Mouse (Mus musculus): Measurements from ENCODE around the gene Pias4.

The Pias4 gene

GRCm38 (mm10) chr10:81173132-81173531 is 5.4 kb upstream of the Pias4 start:
- peak; percentile 91 for DNase-seq (ENCODE audit: low read depth, low spot score)

- DNase-seq (ENCODE audit: low read depth, low spot score): peak; percentile 92
Measured at GRCm38 (mm10) chr10:81169411-81169900, 1.7 kb upstream of the Pias4 start.

DNA sequence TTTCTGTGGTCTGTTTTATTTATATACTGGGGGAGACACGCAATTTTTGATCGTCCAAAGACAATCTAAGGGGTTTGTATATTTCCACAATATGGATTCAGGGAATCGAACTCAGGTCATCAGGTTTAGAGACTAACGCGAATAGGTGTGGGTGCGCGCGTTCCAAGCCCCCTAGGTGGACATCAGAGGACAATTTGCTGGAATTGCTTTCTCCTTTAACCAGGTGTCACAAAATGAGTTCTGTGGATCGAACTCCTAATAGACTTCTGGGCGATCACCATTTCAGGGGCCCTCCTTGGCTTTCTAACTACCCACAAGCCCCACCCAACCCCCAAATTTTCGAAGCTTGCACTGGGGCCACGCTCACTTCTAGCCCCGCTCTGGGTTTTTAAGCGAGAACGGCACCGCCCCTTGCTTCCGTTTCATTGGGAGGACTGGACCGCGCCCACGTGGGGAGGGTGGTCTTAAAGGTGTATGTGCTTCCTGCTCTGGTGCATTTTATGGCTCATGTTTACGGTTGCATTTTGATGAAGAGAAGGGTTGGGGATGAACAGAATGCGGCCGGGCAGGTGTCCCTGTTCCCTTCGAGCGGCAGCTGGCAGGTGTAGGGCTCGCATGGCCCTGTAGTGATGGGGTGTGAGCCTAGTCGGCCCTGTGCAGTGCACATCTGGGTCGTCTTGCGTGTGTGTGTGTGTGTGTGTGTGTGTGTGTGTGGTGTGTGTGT is 960 bp upstream of the Pias4 start:
- DNase-seq (ENCODE audit: low read depth, low spot score): peak; percentile 97

DNA sequence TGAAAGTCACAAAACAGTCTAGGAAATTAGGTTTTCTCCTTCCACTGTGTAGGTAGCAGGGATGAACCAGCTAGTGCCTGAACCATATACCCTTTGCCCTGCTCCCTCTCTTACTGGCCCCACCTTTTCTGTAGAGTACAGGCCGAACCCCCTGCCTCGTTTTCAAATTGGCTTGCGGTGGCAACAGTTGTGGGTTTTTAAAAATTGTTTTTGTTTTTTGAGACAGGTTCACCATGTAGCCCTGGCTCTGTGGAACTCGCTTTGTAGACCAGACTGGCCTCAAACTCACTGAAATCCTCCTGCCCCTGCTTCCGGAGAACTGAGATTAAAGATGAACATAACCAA is 336 bp upstream of the Pias4 start:
- no peak for DNase-seq (ENCODE audit: low read depth, low spot score)

DNA sequence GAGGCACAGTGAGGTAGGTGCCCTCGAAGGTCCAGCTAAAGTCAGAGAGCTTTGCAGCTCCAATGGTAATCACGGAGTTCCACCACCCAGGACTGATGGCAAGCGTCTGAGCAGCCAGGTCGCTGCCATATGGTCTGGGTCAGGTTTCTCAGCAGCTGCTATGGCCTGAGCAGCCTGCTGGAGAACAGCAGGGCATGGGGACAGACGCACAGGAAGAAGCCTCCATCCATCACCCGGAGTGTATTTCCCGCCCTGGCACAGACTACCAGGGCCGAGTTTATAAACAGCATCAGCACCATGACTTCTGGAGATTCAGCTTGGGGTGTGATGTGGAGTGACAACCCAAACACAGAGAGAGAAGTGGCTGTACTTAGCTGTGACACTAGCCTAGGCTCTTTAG is 2.6 kb downstream of the Pias4 start:
- no peak for DNase-seq (ENCODE audit: low read depth, low spot score)

- DNase-seq (ENCODE audit: low read depth, low spot score): peak; percentile 42
Measured at GRCm38 (mm10) chr10:81162318-81162652, 5.4 kb downstream of the Pias4 start.

DNA sequence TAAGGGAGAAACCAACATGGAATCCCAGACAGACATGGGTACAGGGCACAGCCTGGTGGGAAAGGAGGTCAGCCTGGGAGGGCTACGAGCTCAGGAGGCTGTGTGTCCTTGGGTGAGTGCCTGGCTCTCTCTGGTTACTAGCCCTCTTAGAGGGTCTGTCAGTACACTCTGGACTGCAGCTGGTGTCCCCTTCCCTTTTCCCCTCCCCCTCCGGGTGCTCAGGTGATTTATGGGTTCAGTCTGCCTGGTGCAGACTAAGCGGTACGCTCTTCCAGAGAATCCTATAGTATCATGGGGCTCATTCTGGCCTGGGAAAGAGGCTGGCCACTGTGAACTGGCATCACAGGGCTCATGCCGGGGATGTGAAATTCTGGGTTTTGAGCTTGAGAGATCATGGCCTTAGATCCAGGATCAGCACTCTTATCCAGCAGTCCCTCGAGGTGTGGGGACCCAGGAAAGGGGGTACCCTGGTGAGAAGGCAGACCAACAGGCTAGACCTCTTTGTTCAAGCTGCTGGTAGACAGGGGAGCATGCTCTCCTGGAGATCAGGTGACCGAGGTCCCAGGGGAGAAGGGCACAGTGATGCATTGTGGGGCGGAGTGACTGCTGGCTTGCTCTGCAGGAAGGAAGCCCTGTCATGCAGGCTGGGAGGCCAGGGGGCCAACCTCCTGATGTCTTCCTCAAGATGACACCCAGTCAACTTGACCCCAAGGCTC is 6.0 kb downstream of the Pias4 start:
- DNase-seq (ENCODE audit: low read depth, low spot score): peak; percentile 33

- no peak for DNase-seq (ENCODE audit: low read depth, low spot score)
Measured at GRCm38 (mm10) chr10:81154736-81155135, 13.0 kb downstream of the Pias4 start.

- DNase-seq (ENCODE audit: low read depth, low spot score): no peak
Measured at GRCm38 (mm10) chr10:81154313-81154712, 13.4 kb downstream of the Pias4 start.

DNA sequence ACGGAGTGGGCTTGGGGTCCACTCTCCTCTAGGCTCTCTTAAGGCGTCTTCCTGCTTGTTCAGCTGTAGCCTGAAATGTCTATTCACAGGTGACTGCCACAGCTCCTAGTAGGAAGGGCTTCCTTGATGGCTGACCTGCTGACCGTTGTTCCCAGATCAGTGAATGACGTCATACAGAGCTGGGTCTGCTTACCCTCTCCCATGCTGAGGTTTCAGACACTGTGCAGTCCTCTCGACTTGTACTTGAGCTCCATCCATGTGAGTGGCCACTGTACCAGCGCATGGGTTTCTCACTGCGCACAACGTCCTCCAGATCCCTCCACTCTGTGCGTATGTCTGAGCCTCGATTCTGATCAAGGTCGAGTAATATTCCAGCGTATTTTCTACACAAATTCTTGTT is 15.1 kb downstream of the Pias4 start:
- no peak for DNase-seq (ENCODE audit: low read depth, low spot score)

DNA sequence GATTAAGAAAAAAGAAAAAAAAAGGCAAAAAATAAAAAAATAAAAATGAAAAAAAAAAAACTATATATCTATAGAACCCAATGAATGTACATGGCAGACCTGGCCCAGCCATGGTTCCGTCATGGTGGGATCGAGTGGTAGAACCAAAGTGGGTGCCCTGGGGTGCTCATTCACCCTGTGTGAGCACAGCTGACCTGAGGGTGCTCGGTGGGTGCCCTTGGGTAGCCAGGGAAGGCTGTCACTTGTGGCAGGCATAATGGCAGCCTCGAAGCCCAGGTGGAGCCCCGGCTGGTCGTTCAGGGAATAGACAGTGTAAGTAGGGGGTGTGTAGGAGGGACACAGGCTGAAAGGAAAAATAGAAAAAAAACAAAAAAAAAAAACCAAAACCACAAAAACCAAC is 16.5 kb downstream of the Pias4 start:
- no peak for DNase-seq (ENCODE audit: low read depth, low spot score)

GRCm38 (mm10) chr10:81146296-81146695 is 21.4 kb downstream of the Pias4 start:
- no peak for DNase-seq (ENCODE audit: low read depth, low spot score)

DNA sequence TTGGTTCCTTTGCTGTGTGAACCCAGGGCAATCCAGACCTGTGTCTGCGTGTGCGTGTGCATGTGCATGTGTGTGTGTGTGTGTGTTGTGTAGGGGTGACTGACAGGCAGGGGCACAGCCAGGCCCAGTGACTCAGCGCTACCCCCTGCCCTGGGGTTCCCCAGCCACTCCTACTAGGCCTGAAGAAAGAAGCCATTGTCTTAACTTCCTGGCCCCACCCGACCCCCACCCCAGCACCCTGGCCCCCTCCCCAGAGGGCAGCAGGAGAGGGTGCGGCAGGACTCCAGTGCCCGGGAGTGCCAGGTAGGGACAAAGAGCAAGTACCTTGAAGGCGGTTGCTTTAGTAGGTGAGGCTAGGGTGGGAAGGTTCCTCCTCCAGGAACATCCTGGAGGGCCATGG is 21.9 kb downstream of the Pias4 start:
- DNase-seq (ENCODE audit: low read depth, low spot score): no peak

DNA sequence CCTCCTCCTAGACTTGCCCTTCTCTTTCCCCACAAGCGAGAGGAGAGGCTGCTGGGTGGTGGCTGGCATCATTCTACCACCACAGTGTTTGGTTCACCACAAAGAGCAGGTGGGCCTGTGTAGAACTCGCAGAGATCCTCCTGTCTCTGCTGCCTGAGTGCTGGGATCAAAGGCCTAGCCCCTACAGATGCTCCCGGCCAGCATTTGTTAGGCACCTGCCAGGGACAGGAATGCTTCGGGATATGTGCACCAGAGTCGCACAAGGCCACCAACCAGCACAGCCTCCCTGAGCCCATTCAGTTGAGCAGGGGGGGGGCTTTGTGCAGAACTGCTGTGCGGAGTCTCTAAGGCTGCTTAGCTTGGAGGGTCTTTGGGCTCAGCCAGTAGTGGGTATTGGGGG is 22.4 kb downstream of the Pias4 start:
- DNase-seq (ENCODE audit: low read depth, low spot score): no peak

DNA sequence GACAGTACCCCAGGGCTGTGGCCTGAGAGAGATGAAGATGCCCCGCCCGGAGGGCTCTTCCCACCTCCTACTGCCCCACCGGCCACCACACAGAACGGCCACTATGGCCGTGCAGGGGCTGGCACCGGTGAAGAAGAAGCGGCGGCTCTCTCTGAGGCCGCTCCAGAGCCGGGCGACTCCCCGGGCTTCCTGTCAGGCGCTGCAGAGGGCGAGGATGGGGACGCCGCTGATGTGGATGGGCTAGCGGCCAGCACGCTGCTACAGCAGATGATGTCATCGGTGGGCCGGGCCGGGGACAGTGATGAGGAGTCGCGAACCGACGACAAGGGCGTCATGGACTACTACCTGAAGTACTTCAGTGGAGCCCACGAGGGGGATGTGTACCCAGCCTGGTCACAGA is 23.1 kb downstream of the Pias4 start:
- DNase-seq (ENCODE audit: low read depth, low spot score): no peak

- DNase-seq (ENCODE audit: low read depth, low spot score): no peak
Measured at GRCm38 (mm10) chr10:81143845-81144437, 23.8 kb downstream of the Pias4 start.

DNA sequence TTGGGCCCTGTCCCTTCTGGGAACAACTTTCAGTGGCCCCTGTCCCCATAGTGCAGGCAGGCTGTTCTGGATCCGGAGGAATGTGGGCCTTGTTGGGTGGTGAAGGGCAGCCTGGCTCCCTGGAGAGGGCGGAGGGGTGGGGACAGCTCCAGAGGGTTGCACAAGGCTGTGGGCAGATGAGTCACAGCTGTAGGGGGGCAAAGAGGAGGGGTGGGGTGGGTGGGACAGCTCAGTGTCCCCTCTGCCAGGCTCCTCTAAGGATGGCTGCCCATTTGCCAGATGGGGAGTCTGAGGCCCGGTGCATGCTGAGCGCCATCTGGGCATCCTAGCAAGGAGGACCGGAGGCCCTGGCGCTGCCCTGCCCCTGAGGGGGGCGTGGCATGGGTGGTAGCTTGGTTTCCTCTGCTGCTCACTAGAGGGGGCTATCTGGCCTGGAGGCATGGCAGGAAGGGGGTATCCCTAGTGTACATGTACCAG is 24.5 kb downstream of the Pias4 start:
- DNase-seq (ENCODE audit: low read depth, low spot score): no peak

- no peak for DNase-seq (ENCODE audit: low read depth, low spot score)
Measured at GRCm38 (mm10) chr10:81142551-81142981, 25.2 kb downstream of the Pias4 start.

- DNase-seq (ENCODE audit: low read depth, low spot score): no peak
Measured at GRCm38 (mm10) chr10:81141455-81142210, 26.1 kb downstream of the Pias4 start.

GRCm38 (mm10) chr10:81140717-81141454 is 26.8 kb downstream of the Pias4 start:
- DNase-seq (ENCODE audit: low read depth, low spot score): no peak

DNA sequence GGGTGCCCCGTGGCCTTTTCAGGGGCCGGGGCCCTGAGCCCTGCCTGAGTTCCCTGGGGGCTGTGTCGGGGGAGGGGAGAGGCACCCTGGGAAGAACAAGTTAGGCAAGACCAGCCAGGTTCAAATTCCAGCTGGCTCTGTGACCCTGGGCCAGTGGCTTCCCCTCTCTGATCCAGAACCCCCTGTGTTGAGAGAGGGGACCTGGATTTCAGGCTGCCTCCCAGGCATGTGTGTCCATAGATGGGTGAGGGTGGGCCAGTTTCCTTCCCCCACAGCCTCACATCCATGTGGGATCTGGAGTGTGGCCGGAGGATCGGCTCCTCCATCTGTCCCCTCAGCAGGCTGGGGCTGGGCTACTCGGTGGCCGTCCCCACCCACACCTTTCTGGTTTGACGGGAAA is 27.7 kb downstream of the Pias4 start:
- DNase-seq (ENCODE audit: low read depth, low spot score): no peak

- no peak for DNase-seq (ENCODE audit: low read depth, low spot score)
Measured at GRCm38 (mm10) chr10:81139529-81139846, 28.2 kb downstream of the Pias4 start.
